Comparison of ENCODE assay signal across 26 mouse cellular contexts in the genomic region with DNA sequence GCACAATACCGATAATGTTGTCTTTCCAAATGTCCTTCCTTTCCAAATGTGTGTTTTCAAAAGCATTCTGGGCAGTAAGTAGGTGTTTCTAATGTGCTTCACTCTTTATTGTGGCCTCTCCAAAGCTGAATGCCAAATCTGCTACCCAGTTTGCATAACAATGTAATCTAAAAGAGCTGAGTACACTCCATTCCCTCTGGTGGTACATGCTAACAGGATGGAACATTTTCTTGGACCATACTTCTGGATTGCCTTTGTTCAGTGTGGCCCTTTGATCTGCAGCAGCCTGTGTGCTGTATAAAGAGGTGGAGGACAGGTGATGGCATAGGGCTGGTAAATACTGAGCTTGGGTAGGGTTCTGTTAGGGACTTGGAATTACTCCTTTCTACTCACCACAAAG.
A peak's percentile ranks its signal among the peaks of the same experiment; 100 is the strongest.
DNase-seq lines count a peak whose midpoint lies in the region; ATAC-seq lines count a peak whose summit lies in the region.
"Had no signal": no experiment of that assay in that cellular context is flagged by ENCODE, and none has a peak within 500 bp of the region (broad histone marks: within the 10 kb centered on the region; RNA-seq: fewer than 3 reads in every experiment).

No protein-coding gene starts in this region.

- DNase-seq in heart, adult 11 months = peak; percentile 60
- no peak for DNase-seq in heart, postnatal 10 days
- DNase-seq in ZHBTc4 (ENCODE audit: low read depth, low spot score) = peak; percentile 51
- no peak for DNase-seq in gastrocnemius, postnatal 4 days (ENCODE audit: low spot score in 2 of 2)
- DNase-seq: adrenal gland, adult 2 months; adrenal gland, postnatal 10 days; adrenal gland, postnatal 25 days; B cell, adult 2 months; cerebellum, adult 11 months; cerebellum, adult 18-20 months; cerebellum, adult 8-10 months; cerebellum, adult 9-11 months; cerebellum, postnatal 14 days; cerebellum, postnatal 36 days; embryo, embryonic 11 days had no signal

- no peak overlapping the region for H3K4me3 ChIP-seq in midbrain, embryonic 13.5 days (replicated peaks)
- no peak overlapping the region for H3K4me3 ChIP-seq in midbrain, embryonic 16.5 days (ENCODE audit: low read depth, low read length)
- H3K4me3 ChIP-seq: embryonic facial prominence, embryonic 13.5 days; embryonic facial prominence, embryonic 15.5 days; erythroblast, embryonic 14.5 days; forebrain, embryonic 10.5 days; forebrain, embryonic 12.5 days had no signal

- ATAC-seq in midbrain, embryonic 13.5 days = 0 out of 2 replicates have a peak, but pooled peaks have one; percentile 24
- ATAC-seq in midbrain, embryonic 16.5 days = no peak
- ATAC-seq: CD4-positive, CD25-positive, alpha-beta regulatory T cell, adult 4 months; forebrain, embryonic 14.5 days; forebrain, embryonic 16.5 days had no signal

- H3K9ac ChIP-seq in midbrain, embryonic 13.5 days (replicated peaks) = no peak overlapping the region
- no peak overlapping the region for H3K9ac ChIP-seq in midbrain, embryonic 16.5 days (ENCODE audit: low read depth, low read length)
- H3K9ac ChIP-seq: embryonic facial prominence, embryonic 13.5 days; embryonic facial prominence, embryonic 15.5 days; forebrain, embryonic 12.5 days had no signal

- WGBS in midbrain, embryonic 13.5 days = 69% methylated on average over 1 of the region's 1 CpGs
- 61% methylated on average over 1 of the region's 1 CpGs for WGBS in midbrain, embryonic 16.5 days

- H3K27ac ChIP-seq in midbrain, embryonic 13.5 days = no peak overlapping the region
- no peak overlapping the region for H3K27ac ChIP-seq in midbrain, embryonic 16.5 days (ENCODE audit: low read length)
- H3K27ac ChIP-seq: embryonic facial prominence, embryonic 13.5 days; embryonic facial prominence, embryonic 15.5 days; forebrain, embryonic 10.5 days; forebrain, embryonic 12.5 days had no signal

- H3K4me1 ChIP-seq in midbrain, embryonic 13.5 days (replicated peaks) = no peaks in the 10 kb centered on the region; the same call in 1 of the 2 replicates
- no peaks in the 10 kb centered on the region for H3K4me1 ChIP-seq in midbrain, embryonic 16.5 days (ENCODE audit: control insufficient read depth, insufficient read depth, low read length)
- H3K4me1 ChIP-seq: embryonic facial prominence, embryonic 13.5 days; embryonic facial prominence, embryonic 15.5 days; forebrain, embryonic 10.5 days had no signal

- no peak overlapping the region for H3K4me2 ChIP-seq in midbrain, embryonic 13.5 days (replicated peaks)
- no peak overlapping the region for H3K4me2 ChIP-seq in midbrain, embryonic 16.5 days (ENCODE audit: low read length)
- H3K4me2 ChIP-seq: embryonic facial prominence, embryonic 13.5 days; embryonic facial prominence, embryonic 15.5 days; forebrain, embryonic 12.5 days had no signal

- H3K27me3 ChIP-seq in midbrain, embryonic 13.5 days = no peaks in the 10 kb centered on the region
- no peaks in the 10 kb centered on the region for H3K27me3 ChIP-seq in midbrain, embryonic 16.5 days (ENCODE audit: control insufficient read depth, insufficient read depth, low read depth, low read length)
- H3K27me3 ChIP-seq: CH12.LX; embryonic facial prominence, embryonic 13.5 days; embryonic facial prominence, embryonic 15.5 days; forebrain, embryonic 12.5 days had no signal

- intact Hi-C loops in heart, postnatal 10 days (cut with DNase I) = no loop called here

- no peaks in the 10 kb centered on the region for H3K9me3 ChIP-seq in midbrain, embryonic 13.5 days
- no peaks in the 10 kb centered on the region for H3K9me3 ChIP-seq in midbrain, embryonic 16.5 days (replicated peaks; ENCODE audit: control insufficient read depth, low read length, poor library complexity, severe bottlenecking)
- H3K9me3 ChIP-seq: embryonic facial prominence, embryonic 13.5 days; embryonic facial prominence, embryonic 15.5 days; forebrain, embryonic 10.5 days; forebrain, embryonic 12.5 days had no signal

- H3K36me3 ChIP-seq in midbrain, embryonic 13.5 days = no peaks in the 10 kb centered on the region
- H3K36me3 ChIP-seq in midbrain, embryonic 16.5 days (ENCODE audit: control insufficient read depth, insufficient read depth, low read length) = no peaks in the 10 kb centered on the region
- H3K36me3 ChIP-seq: embryonic facial prominence, embryonic 13.5 days; embryonic facial prominence, embryonic 15.5 days; forebrain, embryonic 10.5 days; forebrain, embryonic 12.5 days had no signal

Comparison
In these comparisons a context has a peak if more than half of its experiments do, and no peak if none do; other contexts are left out.
1. DNase-seq: peak in heart, adult 11 months (single experiment) and ZHBTc4 (single experiment); none in heart, postnatal 10 days (0 of 2) and gastrocnemius, postnatal 4 days (0 of 2).